Mouse (Mus musculus) midbrain, embryonic 16.5 days (tissue): ENCODE results near the gene Gm49358. TPM values are rescaled to one million over a fixed set of nuclear protein-coding genes. Genes with fewer than 3 reads are reported as not detected.

ENCODE experiments used
- polyA plus RNA-seq: library from polyadenylated mRNA; unstranded; fragments of >200 nt; fragmentation: Nextera tagmentation; extraction: Ambion mirVana; gene quantifications from 2 replicates; pipeline ENCODE4 v1.2.1, GENCODE M21; 2015

Gene Gm49358
- polyA plus RNA-seq, 1 experiment from 2014 or later: not detected

Other genes with a start within 250 kb of the Gm49358 start
- 286 and 330 TPM in 2 replicates for gene Hsp90b1, start 58.5 kb upstream of the Gm49358 start, polyA plus RNA-seq
- 2.5 and 2.8 TPM in 2 replicates for gene Ttc41, start 58.2 kb upstream of the Gm49358 start, polyA plus RNA-seq
- gene Nt5dc3, start 15.0 kb downstream of the Gm49358 start, polyA plus RNA-seq: 15.2 and 15.9 TPM in 2 replicates
- gene Stab2, start 244.1 kb downstream of the Gm49358 start, polyA plus RNA-seq: 0.03 and 0.10 TPM in 2 replicates